ENCODE assay signal across 28 mouse cellular contexts in genomic region chr9:42987988-42988387, GRCm38 (mm10). TPM values are rescaled to one million over a fixed set of nuclear protein-coding genes. Genes with fewer than 3 reads are reported as not detected.
A peak's percentile ranks its signal among the peaks of the same experiment; 100 is the strongest.
DNase-seq lines count a peak whose midpoint lies in the region; ATAC-seq lines count a peak whose summit lies in the region.
"Had no signal": no experiment of that assay in that cellular context is flagged by ENCODE, and none has a peak within 500 bp of the region (broad histone marks: within the 10 kb centered on the region; RNA-seq: fewer than 3 reads in every experiment).

No protein-coding gene starts in this region.

- no peaks in the 10 kb centered on the region for H3K9me3 ChIP-seq in heart, embryonic 11.5 days (replicated peaks; ENCODE audit: control insufficient read depth, low read length)
- H3K9me3 ChIP-seq: embryonic facial prominence, embryonic 10.5 days; embryonic facial prominence, embryonic 13.5 days; forebrain, embryonic 12.5 days; forebrain, embryonic 15.5 days; heart, embryonic 13.5 days had no signal

- peaks cover 17% of the 10 kb centered on the region for H3K36me3 ChIP-seq in heart, embryonic 11.5 days (ENCODE audit: control insufficient read depth, insufficient read depth, low read length)

- WGBS in heart, embryonic 11.5 days (ENCODE audit: insufficient replicate concordance), result 89% methylated on average over 4 of the region's 4 CpGs

- no peak overlapping the region for H3K4me3 ChIP-seq in heart, embryonic 11.5 days (ENCODE audit: low read depth, low read length)
- H3K4me3 ChIP-seq: embryonic facial prominence, embryonic 10.5 days; embryonic facial prominence, embryonic 13.5 days; erythroblast, embryonic 14.5 days; forebrain, embryonic 12.5 days; forebrain, embryonic 15.5 days; heart, embryonic 13.5 days had no signal

- DNase-seq in heart, adult 11 months, result peak; percentile 58
- peak; percentile 55 for DNase-seq in right cerebral cortex, adult 18-20 months
- DNase-seq in right cerebral cortex, postnatal 25 days, result no peak
- DNase-seq in telencephalon, adult 2 months (ENCODE audit: low read depth, low spot score), result peak; percentile 62
- no peak for DNase-seq in thymus, postnatal 4 days
- DNase-seq: adrenal gland, postnatal 14 days; cerebellum, adult 11-12 months; cerebellum, adult 8-10 months; cerebellum, postnatal 10 days; cerebellum, postnatal 36 days; embryo, embryonic 11 days; gastrocnemius, postnatal 10 days; gastrocnemius, postnatal 36 days; heart, adult 18-20 months; heart, postnatal 14 days; heart, postnatal 4 days had no signal

- no peak overlapping the region for H3K9ac ChIP-seq in heart, embryonic 11.5 days (ENCODE audit: low read depth, low read length)
- H3K9ac ChIP-seq: embryonic facial prominence, embryonic 13.5 days; forebrain, embryonic 12.5 days; forebrain, embryonic 15.5 days; heart, embryonic 13.5 days; hindbrain, embryonic 14.5 days had no signal

- no peak overlapping the region for H3K4me2 ChIP-seq in heart, embryonic 11.5 days
- H3K4me2 ChIP-seq: embryonic facial prominence, embryonic 13.5 days; forebrain, embryonic 12.5 days; forebrain, embryonic 15.5 days; heart, embryonic 13.5 days; hindbrain, embryonic 14.5 days had no signal

- no peak for ATAC-seq in heart, embryonic 11.5 days (replicated peaks; ENCODE audit: insufficient number of reproducible peaks, low FRiP score, low TSS enrichment)
- ATAC-seq: CD4-positive, CD25-positive, alpha-beta regulatory T cell, adult 4 months; forebrain, embryonic 15.5 days; hindbrain, postnatal 0 days; inflammation-experienced regulatory T-cells, adult 6 months had no signal

- no peak overlapping the region for H3K27ac ChIP-seq in heart, embryonic 11.5 days (ENCODE audit: low read depth, low read length)
- H3K27ac ChIP-seq: embryonic facial prominence, embryonic 10.5 days; embryonic facial prominence, embryonic 13.5 days; forebrain, embryonic 12.5 days; forebrain, embryonic 15.5 days; heart, embryonic 13.5 days; hindbrain, embryonic 14.5 days; hindbrain, postnatal 0 days had no signal

- no peaks in the 10 kb centered on the region for H3K27me3 ChIP-seq in heart, embryonic 11.5 days (ENCODE audit: control insufficient read depth, insufficient read depth, low read length)
- H3K27me3 ChIP-seq: embryonic facial prominence, embryonic 13.5 days; forebrain, embryonic 12.5 days; forebrain, embryonic 15.5 days; heart, embryonic 13.5 days had no signal

- no peaks in the 10 kb centered on the region for H3K4me1 ChIP-seq in heart, embryonic 11.5 days (ENCODE audit: control insufficient read depth, insufficient read depth, low read length)
- H3K4me1 ChIP-seq: embryonic facial prominence, embryonic 10.5 days; embryonic facial prominence, embryonic 13.5 days; forebrain, embryonic 12.5 days; forebrain, embryonic 15.5 days; heart, embryonic 13.5 days had no signal

RNA-seq across cellular contexts. Expression of gene Grik4, which starts 43.7 kb away (rescaled TPM):
- polyA plus RNA-seq in heart, embryonic 11.5 days (2014; fragmentation: Nextera tagmentation; extraction: Ambion mirVana), result 0.34 and 0.43 TPM in 2 replicates
- polyA plus RNA-seq: C2C12; CD4-positive, CD25-positive, alpha-beta regulatory T cell, adult 4 months; erythroblast, embryonic 14.5 days had no signal

Comparison
In these comparisons a context has a peak if more than half of its experiments do, and no peak if none do; other contexts are left out.
1. DNase-seq: peak in heart, adult 11 months (single experiment), right cerebral cortex, adult 18-20 months (single experiment) and telencephalon, adult 2 months (single experiment); none in right cerebral cortex, postnatal 25 days (single experiment) and thymus, postnatal 4 days (single experiment).